8 mouse cellular contexts compared by ENCODE assay signal in the genomic region with DNA sequence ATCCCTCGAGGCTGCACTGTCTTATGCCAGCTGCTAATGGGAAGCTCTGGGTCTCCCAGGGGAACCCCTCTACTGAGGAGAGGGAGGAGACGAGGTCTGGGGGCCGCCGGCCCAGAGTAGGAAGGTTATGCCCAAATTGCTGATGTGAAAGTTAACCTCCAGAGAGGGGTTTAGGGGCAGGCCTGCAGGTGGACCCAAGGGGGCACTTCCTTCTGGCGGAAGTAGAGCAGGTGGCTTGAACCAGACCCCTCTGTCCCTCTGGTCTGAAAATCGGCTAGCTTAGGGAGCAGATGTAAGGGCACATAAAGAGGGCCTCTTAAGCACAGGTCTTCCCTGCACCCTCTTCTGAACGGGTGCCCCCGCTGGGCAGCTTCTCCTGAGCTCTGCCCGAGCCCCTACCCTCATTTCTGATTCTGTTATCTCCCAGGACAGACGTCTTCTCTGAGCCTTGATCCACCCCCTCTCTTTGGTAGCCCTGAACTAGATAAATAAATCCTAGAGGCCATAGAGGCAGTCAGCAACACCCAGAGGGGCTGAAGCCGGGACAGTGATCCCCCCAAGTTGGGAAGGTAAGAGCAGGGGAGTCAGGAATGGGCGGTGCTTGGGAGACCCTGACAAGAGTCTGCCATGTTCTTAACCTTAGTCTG. TPM values are rescaled to one million over a fixed set of nuclear protein-coding genes. Genes with fewer than 3 reads are reported as not detected.
DNase-seq lines count a peak whose midpoint lies in the region; ATAC-seq and TF ChIP-seq lines count a peak whose summit lies in the region.

No protein-coding gene starts in this region.

- H3K36me3 ChIP-seq in thymus, adult 2 months (ENCODE audit: control insufficient read depth, insufficient read depth, low read length), result peaks cover 20% of the 10 kb centered on the region
- no peaks in the 10 kb centered on the region for H3K36me3 ChIP-seq in liver, embryonic 14.5 days (replicated peaks; ENCODE audit: control insufficient read depth, insufficient read depth, low read depth)
- H3K36me3 ChIP-seq in stomach, postnatal 0 days (ENCODE audit: control insufficient read depth, insufficient read depth, low read length), result no peaks in the 10 kb centered on the region

- no peak for TF ChIP-seq EP300 in liver, embryonic 14.5 days (IDR thresholded peaks at IDR 0.05; ENCODE audit: low read depth)
- no peak for TF ChIP-seq EP300 in stomach, postnatal 0 days (optimal IDR thresholded peaks at IDR 0.05)

- peak overlapping the region; percentile 84 for H3K4me2 ChIP-seq in liver, embryonic 14.5 days (ENCODE audit: low read depth)
- H3K4me2 ChIP-seq in stomach, postnatal 0 days (replicated peaks; ENCODE audit: low read depth), result peak overlapping the region; percentile 75

- no peak for TF ChIP-seq CTCF in gastrocnemius, adult 2 months (IDR thresholded peaks at IDR 0.05)
- TF ChIP-seq CTCF in thymus, adult 2 months (IDR thresholded peaks at IDR 0.05; ENCODE audit: borderline replicate concordance, control insufficient read depth, extremely low read depth, insufficient read depth, low read length, poor library complexity), result no peak
- no peak for TF ChIP-seq CTCF in liver, embryonic 14.5 days (IDR thresholded peaks at IDR 0.05; ENCODE audit: low read depth)
- TF ChIP-seq CTCF in stomach, postnatal 0 days (IDR thresholded peaks at IDR 0.05; ENCODE audit: low read depth), result no peak

- 27% methylated on average over 12 of the region's 12 CpGs for WGBS in thymus, adult 2 months
- WGBS in liver, embryonic 14.5 days (ENCODE audit: insufficient replicate concordance), result 8% methylated on average over 12 of the region's 12 CpGs
- 50% methylated on average over 12 of the region's 12 CpGs for WGBS in stomach, postnatal 0 days

- H3K4me1 ChIP-seq in thymus, adult 2 months (replicated peaks; ENCODE audit: control insufficient read depth, insufficient read depth, low read length), result peaks cover 85% of the 10 kb centered on the region
- peaks cover 13 to 54% of the 10 kb centered on the region in 2 experiments for H3K4me1 ChIP-seq in liver, embryonic 14.5 days (replicated peaks; ENCODE audit: control insufficient read depth in 2 of 2, insufficient read depth in 2 of 2, low read length in 1 of 2)
- H3K4me1 ChIP-seq in stomach, postnatal 0 days (replicated peaks; ENCODE audit: control insufficient read depth, insufficient read depth), result peaks cover 29% of the 10 kb centered on the region

- no peak; the same call in 1 of the 2 replicates for ATAC-seq in liver, embryonic 14.5 days (ENCODE audit: insufficient read depth)
- no peak for ATAC-seq in stomach, postnatal 0 days (ENCODE audit: low FRiP score, low TSS enrichment)

- no peaks in the 10 kb centered on the region for H3K9me3 ChIP-seq in liver, embryonic 14.5 days (ENCODE audit: control insufficient read depth, low read length)
- H3K9me3 ChIP-seq in stomach, postnatal 0 days (ENCODE audit: control insufficient read depth, low read length), result no peaks in the 10 kb centered on the region

- DNase-seq in gastrocnemius, adult 2 months, result no peak
- no peak for DNase-seq in gastrocnemius, postnatal 10 days
- DNase-seq in thymus, adult 2 months, result peak; percentile 40
- DNase-seq in thymus, postnatal 36 days, result no peak
- no peak for DNase-seq in liver, embryonic 14.5 days (ENCODE audit: low read depth in 3 of 3, low spot score in 3 of 3)
- no peak for DNase-seq in stomach, postnatal 0 days (ENCODE audit: low spot score)
- no peak for DNase-seq in adrenal gland, postnatal 14 days
- DNase-seq in left cerebral cortex, adult 9 months (ENCODE audit: low spot score in 2 of 2), result no peak

- H3K9ac ChIP-seq in liver, embryonic 14.5 days (replicated peaks), result 0 out of 2 replicates have a peak overlapping the region, but pooled peaks have one; percentile 0
- peak overlapping the region; percentile 70 for H3K9ac ChIP-seq in stomach, postnatal 0 days (ENCODE audit: low read length)

- H3K27me3 ChIP-seq in thymus, adult 2 months (ENCODE audit: control insufficient read depth, insufficient read depth, low read length), result no peaks in the 10 kb centered on the region
- no peaks in the 10 kb centered on the region for H3K27me3 ChIP-seq in liver, embryonic 14.5 days (ENCODE audit: control insufficient read depth, insufficient read depth, low read length)
- H3K27me3 ChIP-seq in stomach, postnatal 0 days (ENCODE audit: control insufficient read depth, insufficient read depth, low read length), result no peaks in the 10 kb centered on the region

- intact Hi-C loops in gastrocnemius, adult 2 months (cut with DNase I), result loop anchor here (1.0 kb wide), 1 partner anchor 23 kb away; no protein-coding TSS in a partner anchor

- no peak for TF ChIP-seq POLR2A in thymus, adult 2 months (IDR thresholded peaks at IDR 0.05; ENCODE audit: control insufficient read depth, extremely low read depth, insufficient read depth, low read length, poor library complexity)

- H3K27ac ChIP-seq in gastrocnemius, adult 2 months, result peak overlapping the region; percentile 89
- H3K27ac ChIP-seq in thymus, adult 2 months (ENCODE audit: control insufficient read depth, insufficient read depth, low read length), result peak overlapping the region; percentile 91
- no peak overlapping the region for H3K27ac ChIP-seq in liver, embryonic 14.5 days
- H3K27ac ChIP-seq in stomach, postnatal 0 days (replicated peaks), result peak overlapping the region; percentile 91

- peak overlapping the region; percentile 73 for H3K4me3 ChIP-seq in gastrocnemius, adult 2 months
- peak overlapping the region; percentile 36 for H3K4me3 ChIP-seq in thymus, adult 2 months (ENCODE audit: control insufficient read depth, insufficient read depth, low read length)
- H3K4me3 ChIP-seq in liver, embryonic 14.5 days (ENCODE audit: insufficient read depth in 1 of 2, low read depth in 2 of 2, low read length in 2 of 2), result peak overlapping the region in 1 of 2 experiments; percentile 55; a peak in 1 of 4 replicates
- H3K4me3 ChIP-seq in stomach, postnatal 0 days (ENCODE audit: low read depth, low read length), result peak overlapping the region; percentile 48

RNA-seq across cellular contexts. Expression of a gene that starts 18.2 kb away (rescaled TPM):
- total RNA-seq in gastrocnemius, adult 2 months (2021), result 10 to 100 TPM; 10.2 to 11.6 TPM
- total RNA-seq in gastrocnemius, postnatal 10 days (2021), result 10 to 100 TPM; 24.5 to 40.3 TPM
- polyA plus RNA-seq in thymus, adult 2 months (2012; rRNA removed), result 827 and 963 TPM in 2 replicates
- 8.6 and 11.3 TPM in 2 replicates for polyA plus RNA-seq in liver, embryonic 14.5 days (2012; rRNA removed)
- polyA plus RNA-seq in liver, embryonic 14.5 days (2014; fragmentation: Nextera tagmentation; extraction: Ambion mirVana), result 4.7 and 6.6 TPM in 2 replicates
- polyA plus RNA-seq in stomach, postnatal 0 days (2015; fragmentation: Nextera tagmentation; extraction: Ambion mirVana), result 8.0 and 9.4 TPM in 2 replicates
- 60.1 and 75.8 TPM in 2 replicates for total RNA-seq in adrenal gland, postnatal 14 days (2021)

RNA-seq across cellular contexts. Expression of a gene that starts 47.7 kb away (rescaled TPM):
- total RNA-seq in gastrocnemius, adult 2 months (2021), result 10 to 100 TPM; 44.5 to 47.1 TPM
- 10 to 100 TPM; 34.5 to 42.6 TPM for total RNA-seq in gastrocnemius, postnatal 10 days (2021)
- polyA plus RNA-seq in thymus, adult 2 months (2012; rRNA removed), result 62.1 and 62.8 TPM in 2 replicates
- polyA plus RNA-seq in liver, embryonic 14.5 days (2012; rRNA removed), result 35.0 and 47.8 TPM in 2 replicates
- 73.9 and 74.7 TPM in 2 replicates for polyA plus RNA-seq in liver, embryonic 14.5 days (2014; fragmentation: Nextera tagmentation; extraction: Ambion mirVana)
- 36.7 and 40.7 TPM in 2 replicates for polyA plus RNA-seq in stomach, postnatal 0 days (2015; fragmentation: Nextera tagmentation; extraction: Ambion mirVana)
- 68.8 and 76.9 TPM in 2 replicates for total RNA-seq in adrenal gland, postnatal 14 days (2021)

RNA-seq across cellular contexts. Expression of a gene that starts 58.3 kb away (rescaled TPM):
- total RNA-seq in gastrocnemius, adult 2 months (2021), result 10 to 100 TPM in 1 of 2 experiments, 1 to 10 TPM in 1; 9.8 to 13.6 TPM
- 1 to 10 TPM; 7.4 to 8.5 TPM for total RNA-seq in gastrocnemius, postnatal 10 days (2021)
- polyA plus RNA-seq in thymus, adult 2 months (2012; rRNA removed), result 276 and 278 TPM in 2 replicates
- polyA plus RNA-seq in liver, embryonic 14.5 days (2012; rRNA removed), result 2.2 and 2.3 TPM in 2 replicates
- 0.84 and 0.95 TPM in 2 replicates for polyA plus RNA-seq in liver, embryonic 14.5 days (2014; fragmentation: Nextera tagmentation; extraction: Ambion mirVana)
- 3.2 and 4.2 TPM in 2 replicates for polyA plus RNA-seq in stomach, postnatal 0 days (2015; fragmentation: Nextera tagmentation; extraction: Ambion mirVana)
- total RNA-seq in adrenal gland, postnatal 14 days (2021), result 22.2 and 24.9 TPM in 2 replicates
